Mouse (Mus musculus): Measurements from ENCODE around the gene Fbxo11.

DNA sequence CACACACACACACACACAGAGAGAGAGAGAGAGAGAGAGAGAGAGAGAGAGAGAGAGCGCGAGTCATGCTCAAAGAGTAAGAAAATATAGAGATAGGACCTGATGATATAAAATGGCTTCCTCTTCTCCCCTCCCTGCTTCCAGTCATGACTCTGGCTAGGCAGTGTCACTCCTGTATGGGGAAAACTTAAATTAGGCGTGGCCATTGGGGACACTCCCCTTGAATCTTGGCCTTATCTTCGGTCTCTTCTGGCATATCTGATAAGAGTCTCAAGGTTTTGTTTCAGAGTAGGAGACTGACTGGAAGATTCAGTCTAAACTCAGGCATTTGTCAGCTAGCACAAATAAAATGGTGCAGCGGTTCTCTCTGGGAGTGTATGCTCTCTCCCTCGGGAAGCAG lies 16.4 kb upstream of the Fbxo11 start:
- TF ChIP-seq CTCF (IDR thresholded peaks at IDR 0.05; ENCODE audit: low read depth), result no peak
- TF ChIP-seq EP300 (IDR thresholded peaks at IDR 0.05; ENCODE audit: low read depth), result no peak
